Mouse (Mus musculus): ENCODE results near the gene Sapcd1. TPM values are rescaled to one million over a fixed set of nuclear protein-coding genes. Genes with fewer than 3 reads are reported as not detected.
"Not testable (repeated sequence)": the region's sequence is repeated elsewhere in the genome, so short reads cannot be mapped to it uniquely, and the experiment has no call there.

Gene Sapcd1
- polyA plus RNA-seq, 1 experiment from 2014 or later = 3.2 TPM

DNA sequence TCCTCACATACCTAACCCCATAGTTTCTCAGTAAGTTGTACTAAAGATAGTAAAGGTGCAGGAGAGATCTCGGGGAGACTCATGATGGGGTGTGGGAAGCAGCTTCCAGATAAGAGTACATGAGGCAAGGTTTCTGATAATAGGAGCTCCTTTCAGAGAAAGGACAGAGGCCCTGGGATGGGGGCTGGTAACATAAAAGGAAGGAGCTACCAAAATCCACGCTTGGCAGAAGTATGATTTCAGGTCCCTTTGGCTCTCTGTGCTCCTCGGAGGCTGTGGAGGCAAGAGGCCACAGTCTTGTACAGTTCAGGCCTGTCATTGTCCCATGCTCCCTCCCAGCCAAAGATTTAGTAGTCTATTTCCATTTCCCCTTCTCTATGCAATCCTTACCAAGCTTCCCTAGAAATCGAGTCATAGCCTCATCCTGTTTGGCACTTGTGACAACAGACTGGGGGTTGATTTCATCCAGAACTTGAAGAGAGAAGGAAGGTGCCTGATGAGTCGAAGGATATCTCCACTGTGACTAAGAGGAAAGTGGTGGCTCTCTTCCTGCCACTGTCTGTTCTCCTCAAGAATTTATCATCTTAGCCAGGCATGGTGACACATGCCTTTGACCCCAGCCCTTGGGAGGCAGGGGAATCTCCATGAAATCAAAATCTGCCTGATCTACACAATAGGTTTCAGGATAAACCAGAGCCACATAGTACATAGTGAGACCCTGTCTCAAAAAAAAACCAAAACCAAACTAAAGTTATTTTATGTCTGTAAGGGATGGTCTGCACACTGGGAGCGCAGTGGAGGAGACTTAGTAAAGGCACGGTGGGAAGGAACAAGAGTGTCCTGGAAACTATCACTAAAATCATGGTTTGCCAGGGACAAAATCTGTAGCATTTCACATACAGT lies 17.3 kb upstream of the Sapcd1 start:
- no peak overlapping the region for H3K9ac ChIP-seq (ENCODE audit: low read depth, low read length)
- H3K4me3 ChIP-seq (ENCODE audit: low read depth, low read length) = peak overlapping the region; percentile 51; the same call in 1 of the 2 replicates
- no peak for TF ChIP-seq CTCF (IDR thresholded peaks at IDR 0.05; ENCODE audit: low read depth)
- H3K27ac ChIP-seq (ENCODE audit: low read depth, low read length) = no peak overlapping the region
- no peak for ATAC-seq
- no peaks in the 10 kb centered on the region for H3K27me3 ChIP-seq (replicated peaks; ENCODE audit: control insufficient read depth, insufficient read depth, low read length)
- H3K4me1 ChIP-seq (replicated peaks; ENCODE audit: control insufficient read depth, insufficient read depth, low read length) = peaks cover 11% of the 10 kb centered on the region
- H3K4me2 ChIP-seq (replicated peaks; ENCODE audit: low read depth) = peak overlapping the region; percentile 94
- H3K36me3 ChIP-seq (ENCODE audit: control insufficient read depth, insufficient read depth) = no peaks in the 10 kb centered on the region
- no peaks in the 10 kb centered on the region for H3K9me3 ChIP-seq (ENCODE audit: control insufficient read depth)
- 64% methylated on average over 7 of the region's 7 CpGs for WGBS

GRCm38 (mm10) chr17:35043794-35044193 lies 16.0 kb upstream of the Sapcd1 start:
- no peak for TF ChIP-seq CTCF (IDR thresholded peaks at IDR 0.05; ENCODE audit: low read depth)
- Histone ChIP-seq H3K9ac (ENCODE audit: low read depth, low read length) (no peak overlapping the region), H3K4me2 (replicated peaks; ENCODE audit: low read depth) (no peak overlapping the region), H3K27me3 (replicated peaks; ENCODE audit: control insufficient read depth, insufficient read depth, low read length) (no peaks in the 10 kb centered on the region), H3K4me3 (ENCODE audit: low read depth, low read length) (no peak overlapping the region), H3K4me1 (replicated peaks; ENCODE audit: control insufficient read depth, insufficient read depth, low read length) (peaks cover 11% of the 10 kb centered on the region; the same call in 1 of the 2 replicates), H3K9me3 (ENCODE audit: control insufficient read depth) (no peaks in the 10 kb centered on the region), H3K27ac (ENCODE audit: low read depth, low read length) (no peak overlapping the region), H3K36me3 (ENCODE audit: control insufficient read depth, insufficient read depth) (no peaks in the 10 kb centered on the region)
- no peak for ATAC-seq
- WGBS = 77% methylated on average over 4 of the region's 4 CpGs

- H3K27me3 ChIP-seq (replicated peaks; ENCODE audit: control insufficient read depth, insufficient read depth, low read length) = no peaks in the 10 kb centered on the region
- no peak overlapping the region for H3K4me3 ChIP-seq (ENCODE audit: low read depth, low read length)
- no peak overlapping the region for H3K27ac ChIP-seq (ENCODE audit: low read depth, low read length)
- no peaks in the 10 kb centered on the region for H3K4me1 ChIP-seq (replicated peaks; ENCODE audit: control insufficient read depth, insufficient read depth, low read length)
- ATAC-seq = no peak
- H3K4me2 ChIP-seq (replicated peaks; ENCODE audit: low read depth) = no peak overlapping the region
- WGBS = 87% methylated on average over 11 of the region's 11 CpGs
- no peaks in the 10 kb centered on the region for H3K9me3 ChIP-seq (ENCODE audit: control insufficient read depth)
- no peak for TF ChIP-seq CTCF (IDR thresholded peaks at IDR 0.05; ENCODE audit: low read depth)
- H3K9ac ChIP-seq (ENCODE audit: low read depth, low read length) = no peak overlapping the region
- H3K36me3 ChIP-seq (ENCODE audit: control insufficient read depth, insufficient read depth) = no peaks in the 10 kb centered on the region
Observed at GRCm38 (mm10) chr17:35039121-35039873, 11.5 kb upstream of the Sapcd1 start.

DNA sequence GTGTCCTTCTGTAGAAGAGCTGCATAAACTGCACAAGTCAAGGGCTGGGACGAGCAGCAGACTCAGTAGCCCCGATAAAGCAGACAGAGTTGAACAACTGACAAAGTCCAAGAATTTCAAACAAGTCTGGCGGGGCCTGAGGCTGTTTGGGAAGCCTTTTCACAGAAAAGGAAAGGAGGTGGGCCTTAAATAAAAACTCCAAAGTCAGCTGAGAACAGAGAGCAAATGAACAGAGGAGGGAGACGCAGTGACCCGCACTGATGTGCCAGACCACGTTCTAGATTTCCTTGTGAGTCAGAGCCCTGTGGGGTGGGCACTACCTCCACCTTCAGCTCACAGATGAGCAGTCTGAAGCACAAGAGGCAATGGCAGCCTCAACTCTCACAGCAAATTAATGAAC lies 7.1 kb upstream of the Sapcd1 start:
- no peak for ATAC-seq
- Histone ChIP-seq H3K9me3 (ENCODE audit: control insufficient read depth) (no peaks in the 10 kb centered on the region), H3K27ac (ENCODE audit: low read depth, low read length) (no peak overlapping the region), H3K27me3 (replicated peaks; ENCODE audit: control insufficient read depth, insufficient read depth, low read length) (no peaks in the 10 kb centered on the region), H3K9ac (ENCODE audit: low read depth, low read length) (no peak overlapping the region), H3K36me3 (ENCODE audit: control insufficient read depth, insufficient read depth) (no peaks in the 10 kb centered on the region), H3K4me3 (ENCODE audit: low read depth, low read length) (no peak overlapping the region), H3K4me2 (replicated peaks; ENCODE audit: low read depth) (no peak overlapping the region), H3K4me1 (replicated peaks; ENCODE audit: control insufficient read depth, insufficient read depth, low read length) (no peaks in the 10 kb centered on the region)
- TF ChIP-seq CTCF (IDR thresholded peaks at IDR 0.05; ENCODE audit: low read depth) = no peak
- WGBS = 35% methylated on average over 6 of the region's 6 CpGs

- H3K27ac ChIP-seq (ENCODE audit: low read depth, low read length); H3K27me3 ChIP-seq (replicated peaks; ENCODE audit: control insufficient read depth, insufficient read depth, low read length); H3K4me2 ChIP-seq (replicated peaks; ENCODE audit: low read depth); H3K36me3 ChIP-seq (ENCODE audit: control insufficient read depth, insufficient read depth); H3K4me3 ChIP-seq (ENCODE audit: low read depth, low read length); H3K9me3 ChIP-seq (ENCODE audit: control insufficient read depth); H3K9ac ChIP-seq (ENCODE audit: low read depth, low read length); ATAC-seq; H3K4me1 ChIP-seq (replicated peaks; ENCODE audit: control insufficient read depth, insufficient read depth, low read length): not testable (repeated sequence)
- WGBS = 55% methylated on average over 1 of the region's 1 CpGs
Observed at GRCm38 (mm10) chr17:35033703-35034102, 5.9 kb upstream of the Sapcd1 start.

DNA sequence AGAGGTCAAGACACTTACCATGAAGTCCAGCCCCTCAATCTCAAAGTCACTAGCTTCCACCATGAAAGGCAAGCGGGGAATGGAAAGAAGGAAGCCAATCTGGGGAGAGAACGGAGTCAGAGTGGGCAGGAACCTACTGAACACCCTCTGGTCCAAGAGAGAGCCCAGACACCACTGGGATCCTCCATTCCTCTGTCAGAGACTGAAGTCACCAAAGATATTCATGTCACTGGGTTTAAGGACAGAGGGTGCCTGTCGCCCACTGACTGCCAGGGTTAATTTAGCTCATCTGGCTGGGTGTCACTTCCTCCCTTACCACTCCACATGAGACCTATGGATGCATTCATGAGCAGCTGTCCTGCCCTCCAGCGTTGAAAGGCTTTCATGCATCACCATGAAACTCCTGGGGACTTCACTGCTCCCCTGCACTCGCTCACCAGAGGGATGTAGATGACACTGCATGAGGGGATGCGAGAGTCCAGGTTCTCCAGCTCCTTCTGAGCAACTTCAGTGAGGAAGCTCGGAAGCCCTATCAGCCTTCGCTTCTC lies 4.6 kb upstream of the Sapcd1 start:
- Histone ChIP-seq H3K9me3 (ENCODE audit: control insufficient read depth) (no peaks in the 10 kb centered on the region), H3K4me1 (replicated peaks; ENCODE audit: control insufficient read depth, insufficient read depth, low read length) (no peaks in the 10 kb centered on the region), H3K4me2 (replicated peaks; ENCODE audit: low read depth) (no peak overlapping the region), H3K4me3 (ENCODE audit: low read depth, low read length) (no peak overlapping the region), H3K27me3 (replicated peaks; ENCODE audit: control insufficient read depth, insufficient read depth, low read length) (no peaks in the 10 kb centered on the region), H3K27ac (ENCODE audit: low read depth, low read length) (no peak overlapping the region), H3K9ac (ENCODE audit: low read depth, low read length) (no peak overlapping the region), H3K36me3 (ENCODE audit: control insufficient read depth, insufficient read depth) (no peaks in the 10 kb centered on the region)
- 76% methylated on average over 8 of the region's 8 CpGs for WGBS
- TF ChIP-seq CTCF (IDR thresholded peaks at IDR 0.05; ENCODE audit: low read depth) = no peak
- no peak for ATAC-seq
